Mouse (Mus musculus): Measurements from ENCODE around the gene Gm10577. TPM values are rescaled to one million over a fixed set of nuclear protein-coding genes. Genes with fewer than 3 reads are reported as not detected.

Gene Gm10577
- polyA plus RNA-seq, 1 experiment from 2014 or later, result not detected

- no peak for DNase-seq (ENCODE audit: low spot score)
- H3K9ac ChIP-seq (ENCODE audit: low read depth, low read length), result no peak overlapping the region
- H3K4me2 ChIP-seq, result no peak overlapping the region
- no peak for ATAC-seq (replicated peaks; ENCODE audit: low FRiP score)
- no peaks in the 10 kb centered on the region for H3K9me3 ChIP-seq (ENCODE audit: control insufficient read depth, low read length)
- H3K36me3 ChIP-seq (ENCODE audit: control insufficient read depth, insufficient read depth, low read length), result no peaks in the 10 kb centered on the region
- no peaks in the 10 kb centered on the region for H3K4me1 ChIP-seq (replicated peaks; ENCODE audit: control insufficient read depth, insufficient read depth, low read length)
- WGBS, result 70% methylated on average over 5 of the region's 5 CpGs
- H3K27me3 ChIP-seq (replicated peaks; ENCODE audit: control insufficient read depth, insufficient read depth, low read length), result no peaks in the 10 kb centered on the region
- no peak overlapping the region for H3K27ac ChIP-seq (ENCODE audit: low read depth, low read length)
- no peak overlapping the region for H3K4me3 ChIP-seq (ENCODE audit: low read depth, low read length)
These were observed 14.6 kb upstream of the Gm10577 start for GRCm38 (mm10) chr4:101035131-101035530.

GRCm38 (mm10) chr4:101033047-101033446, 12.6 kb upstream of the Gm10577 start:
- no peak overlapping the region for H3K4me3 ChIP-seq (ENCODE audit: low read depth, low read length)
- DNase-seq (ENCODE audit: low spot score) (no peak), ATAC-seq (replicated peaks; ENCODE audit: low FRiP score) (no peak)
- no peaks in the 10 kb centered on the region for H3K4me1 ChIP-seq (replicated peaks; ENCODE audit: control insufficient read depth, insufficient read depth, low read length)
- WGBS, result 60% methylated on average over 3 of the region's 3 CpGs
- H3K36me3 ChIP-seq (ENCODE audit: control insufficient read depth, insufficient read depth, low read length), result no peaks in the 10 kb centered on the region
- no peaks in the 10 kb centered on the region for H3K9me3 ChIP-seq (ENCODE audit: control insufficient read depth, low read length)
- H3K27me3 ChIP-seq (replicated peaks; ENCODE audit: control insufficient read depth, insufficient read depth, low read length), result no peaks in the 10 kb centered on the region
- H3K4me2 ChIP-seq, result no peak overlapping the region
- H3K27ac ChIP-seq (ENCODE audit: low read depth, low read length), result no peak overlapping the region
- H3K9ac ChIP-seq (ENCODE audit: low read depth, low read length), result no peak overlapping the region

GRCm38 (mm10) chr4:101027852-101028411, 7.4 kb upstream of the Gm10577 start:
- Histone ChIP-seq H3K4me3 (ENCODE audit: low read depth, low read length) (no peak overlapping the region), H3K9ac (ENCODE audit: low read depth, low read length) (no peak overlapping the region), H3K27me3 (replicated peaks; ENCODE audit: control insufficient read depth, insufficient read depth, low read length) (no peaks in the 10 kb centered on the region), H3K36me3 (ENCODE audit: control insufficient read depth, insufficient read depth, low read length) (no peaks in the 10 kb centered on the region), H3K4me2 (no peak overlapping the region), H3K27ac (ENCODE audit: low read depth, low read length) (no peak overlapping the region), H3K4me1 (replicated peaks; ENCODE audit: control insufficient read depth, insufficient read depth, low read length) (no peaks in the 10 kb centered on the region), H3K9me3 (ENCODE audit: control insufficient read depth, low read length) (no peaks in the 10 kb centered on the region)
- ATAC-seq (replicated peaks; ENCODE audit: low FRiP score) (no peak), DNase-seq (ENCODE audit: low spot score) (no peak)
- 80% methylated on average over 9 of the region's 9 CpGs for WGBS

- Histone ChIP-seq H3K9me3 (ENCODE audit: control insufficient read depth, low read length) (no peaks in the 10 kb centered on the region; the same call in 1 of the 2 replicates), H3K27me3 (replicated peaks; ENCODE audit: control insufficient read depth, insufficient read depth, low read length) (no peaks in the 10 kb centered on the region), H3K4me1 (replicated peaks; ENCODE audit: control insufficient read depth, insufficient read depth, low read length) (no peaks in the 10 kb centered on the region), H3K27ac (ENCODE audit: low read depth, low read length) (no peak overlapping the region), H3K4me3 (ENCODE audit: low read depth, low read length) (no peak overlapping the region), H3K36me3 (ENCODE audit: control insufficient read depth, insufficient read depth, low read length) (no peaks in the 10 kb centered on the region), H3K9ac (ENCODE audit: low read depth, low read length) (no peak overlapping the region), H3K4me2 (no peak overlapping the region)
- WGBS, result 70% methylated on average over 2 of the region's 2 CpGs
- ATAC-seq (replicated peaks; ENCODE audit: low FRiP score) (no peak), DNase-seq (ENCODE audit: low spot score) (no peak)
These were observed 6.5 kb upstream of the Gm10577 start for GRCm38 (mm10) chr4:101026995-101027394.

GRCm38 (mm10) chr4:101026566-101026965, 6.1 kb upstream of the Gm10577 start:
- Histone ChIP-seq H3K27me3 (replicated peaks; ENCODE audit: control insufficient read depth, insufficient read depth, low read length) (no peaks in the 10 kb centered on the region), H3K4me2 (no peak overlapping the region), H3K9me3 (ENCODE audit: control insufficient read depth, low read length) (no peaks in the 10 kb centered on the region; the same call in 1 of the 2 replicates), H3K27ac (ENCODE audit: low read depth, low read length) (no peak overlapping the region), H3K4me3 (ENCODE audit: low read depth, low read length) (no peak overlapping the region), H3K4me1 (replicated peaks; ENCODE audit: control insufficient read depth, insufficient read depth, low read length) (no peaks in the 10 kb centered on the region), H3K9ac (ENCODE audit: low read depth, low read length) (no peak overlapping the region), H3K36me3 (ENCODE audit: control insufficient read depth, insufficient read depth, low read length) (no peaks in the 10 kb centered on the region)
- DNase-seq (ENCODE audit: low spot score), result no peak
- WGBS, result 75% methylated on average over 5 of the region's 5 CpGs
- ATAC-seq (replicated peaks; ENCODE audit: low FRiP score), result no peak

GRCm38 (mm10) chr4:101017806-101018205, 2.7 kb downstream of the Gm10577 start:
- H3K27ac ChIP-seq (ENCODE audit: low read depth, low read length), result no peak overlapping the region
- H3K9me3 ChIP-seq (ENCODE audit: control insufficient read depth, low read length), result no peaks in the 10 kb centered on the region; the same call in 1 of the 2 replicates
- H3K9ac ChIP-seq (ENCODE audit: low read depth, low read length), result no peak overlapping the region
- ATAC-seq (replicated peaks; ENCODE audit: low FRiP score) (no peak), DNase-seq (ENCODE audit: low spot score) (no peak)
- no peaks in the 10 kb centered on the region for H3K36me3 ChIP-seq (ENCODE audit: control insufficient read depth, insufficient read depth, low read length)
- H3K4me1 ChIP-seq (replicated peaks; ENCODE audit: control insufficient read depth, insufficient read depth, low read length), result no peaks in the 10 kb centered on the region
- no peak overlapping the region for H3K4me2 ChIP-seq
- no peak overlapping the region for H3K4me3 ChIP-seq (ENCODE audit: low read depth, low read length)
- WGBS, result 78% methylated on average over 4 of the region's 4 CpGs
- H3K27me3 ChIP-seq (replicated peaks; ENCODE audit: control insufficient read depth, insufficient read depth, low read length), result no peaks in the 10 kb centered on the region

- Histone ChIP-seq H3K36me3 (ENCODE audit: control insufficient read depth, insufficient read depth, low read length) (no peaks in the 10 kb centered on the region), H3K4me1 (replicated peaks; ENCODE audit: control insufficient read depth, insufficient read depth, low read length) (no peaks in the 10 kb centered on the region), H3K4me2 (no peak overlapping the region), H3K4me3 (ENCODE audit: low read depth, low read length) (no peak overlapping the region), H3K9ac (ENCODE audit: low read depth, low read length) (no peak overlapping the region), H3K27me3 (replicated peaks; ENCODE audit: control insufficient read depth, insufficient read depth, low read length) (no peaks in the 10 kb centered on the region), H3K9me3 (ENCODE audit: control insufficient read depth, low read length) (no peaks in the 10 kb centered on the region), H3K27ac (ENCODE audit: low read depth, low read length) (no peak overlapping the region)
- DNase-seq (ENCODE audit: low spot score), result no peak
- 85% methylated on average over 4 of the region's 4 CpGs for WGBS
- ATAC-seq (replicated peaks; ENCODE audit: low FRiP score), result no peak
These were observed 11.4 kb downstream of the Gm10577 start for GRCm38 (mm10) chr4:101009092-101009491.

GRCm38 (mm10) chr4:101008362-101008769, 12.1 kb downstream of the Gm10577 start:
- Histone ChIP-seq H3K36me3 (ENCODE audit: control insufficient read depth, insufficient read depth, low read length) (no peaks in the 10 kb centered on the region), H3K4me3 (ENCODE audit: low read depth, low read length) (no peak overlapping the region), H3K4me2 (no peak overlapping the region), H3K9me3 (ENCODE audit: control insufficient read depth, low read length) (no peaks in the 10 kb centered on the region), H3K27me3 (replicated peaks; ENCODE audit: control insufficient read depth, insufficient read depth, low read length) (no peaks in the 10 kb centered on the region), H3K27ac (ENCODE audit: low read depth, low read length) (no peak overlapping the region), H3K4me1 (replicated peaks; ENCODE audit: control insufficient read depth, insufficient read depth, low read length) (no peaks in the 10 kb centered on the region), H3K9ac (ENCODE audit: low read depth, low read length) (no peak overlapping the region)
- 80% methylated on average over 5 of the region's 5 CpGs for WGBS
- ATAC-seq (replicated peaks; ENCODE audit: low FRiP score), result no peak
- no peak for DNase-seq (ENCODE audit: low spot score)

GRCm38 (mm10) chr4:101002961-101003360, 17.5 kb downstream of the Gm10577 start:
- H3K9ac ChIP-seq (ENCODE audit: low read depth, low read length), result no peak overlapping the region
- ATAC-seq (replicated peaks; ENCODE audit: low FRiP score) (no peak), DNase-seq (ENCODE audit: low spot score) (no peak)
- H3K36me3 ChIP-seq (ENCODE audit: control insufficient read depth, insufficient read depth, low read length), result 0 out of 2 replicates have a peak, but pooled peaks cover 2% of the 10 kb centered on the region
- WGBS, result 97% methylated on average over 16 of the region's 16 CpGs
- no peak overlapping the region for H3K27ac ChIP-seq (ENCODE audit: low read depth, low read length)
- no peak overlapping the region for H3K4me3 ChIP-seq (ENCODE audit: low read depth, low read length)
- H3K4me2 ChIP-seq, result no peak overlapping the region
- H3K27me3 ChIP-seq (replicated peaks; ENCODE audit: control insufficient read depth, insufficient read depth, low read length), result no peaks in the 10 kb centered on the region
- H3K4me1 ChIP-seq (replicated peaks; ENCODE audit: control insufficient read depth, insufficient read depth, low read length), result no peaks in the 10 kb centered on the region
- H3K9me3 ChIP-seq (ENCODE audit: control insufficient read depth, low read length), result no peaks in the 10 kb centered on the region

All from liver, embryonic 11.5 days (tissue).